Mouse (Mus musculus) CH12.LX (cell line): ENCODE measurements at regions not wholly inside any gene's neighbourhood (a gene's known extent, or its start where the extent isn't known, plus 50 kb on each side); places are given as distances from the start of the nearest gene placed in this dataset.
A peak's percentile ranks its signal among the peaks of the same experiment; 100 is the strongest.

Source experiments
- DNase-seq: peaks from one replicate; pipeline ENCODE4 v3.0.0-alpha.2; 2013; ENCODE audit errors: extremely low read depth
- H3K27ac ChIP-seq: 2 replicates; pipeline ENCODE4 v1.5.1; 2012; ENCODE audit warnings: low read depth, mild to moderate bottlenecking, control low read depth, moderate library complexity; ENCODE audit not compliant: insufficient read depth
- H3K27me3 ChIP-seq: replicated peaks from 2 replicates; pipeline ENCODE3; 2012; ENCODE audit warnings: inconsistent platforms
- H3K36me3 ChIP-seq, 2 experiments: replicated peaks in 1 of 2; 2 replicates each; pipeline versions ENCODE3 to v1.6.1; 2012; ENCODE audit warnings: inconsistent platforms in 1 of 2, low read length in 1 of 2, mild to moderate bottlenecking in 1 of 2, mixed read lengths in 1 of 2, moderate library complexity in 1 of 2; ENCODE audit not compliant: control insufficient read depth in 1 of 2, insufficient read depth in 1 of 2
- H3K4me1 ChIP-seq, 2 experiments: 2 replicates each; pipeline ENCODE4 v1.6.1; 2012; ENCODE audit warnings: inconsistent platforms in 1 of 2, moderate library complexity in 1 of 2; ENCODE audit not compliant: insufficient read depth in 2 of 2, control insufficient read depth in 1 of 2
- H3K4me2 ChIP-seq: 2 replicates; pipeline ENCODE4 v1.6.1; 2012; ENCODE audit warnings: low read depth, mild to moderate bottlenecking, control low read depth; ENCODE audit not compliant: poor library complexity, insufficient read depth, severe bottlenecking
- H3K4me3 ChIP-seq, 3 experiments: fragments of 150-350 bp in 1 of 3; sonication (generic) in 1 of 3; replicated peaks in 1 of 3; 2 replicates each; pipeline versions ENCODE3 to v1.5.1; 2011 to 2012; ENCODE audit warnings: low read depth in 2 of 3, low read length in 2 of 3, mild to moderate bottlenecking in 2 of 3, moderate library complexity in 2 of 3, control low read depth in 1 of 3, improper control_type of control experiment in 1 of 3, inconsistent platforms in 1 of 3, mixed read lengths in 1 of 3; ENCODE audit not compliant: poor library complexity in 1 of 3
- H3K79me2 ChIP-seq: replicated peaks from 2 replicates; pipeline ENCODE4 v1.6.1; 2012; ENCODE audit warnings: mild to moderate bottlenecking, moderate library complexity; ENCODE audit not compliant: control insufficient read depth, poor library complexity, insufficient read depth, severe bottlenecking; ENCODE audit errors: extremely low read depth
- H3K9ac ChIP-seq: 2 replicates; pipeline ENCODE4 v1.6.1; 2012; ENCODE audit warnings: low read depth, mild to moderate bottlenecking, control low read depth, moderate library complexity; ENCODE audit not compliant: insufficient read depth
- H3K9me3 ChIP-seq: replicated peaks from 2 replicates; pipeline ENCODE3; 2012; ENCODE audit warnings: low read length, inconsistent platforms, mixed read lengths
- CTCF ChIP-seq, 2 experiments: IDR thresholded peaks in 1 of 2; conservative IDR thresholded peaks in 1 of 2; 2 replicates each; pipeline ENCODE4 v1.5.1; 2011 to 2012; ENCODE audit warnings: low read depth in 2 of 2, low read length in 2 of 2, improper control_type of control experiment in 1 of 2, inconsistent platforms in 1 of 2, mild to moderate bottlenecking in 1 of 2, moderate library complexity in 1 of 2
- E2F4 ChIP-seq: IDR thresholded peaks from 2 replicates; pipeline ENCODE4 v1.6.1; 2011; ENCODE audit warnings: low read depth, low read length, improper control_type of control experiment; ENCODE audit not compliant: insufficient replicate concordance
- ELF1 ChIP-seq: IDR thresholded peaks from 2 replicates; pipeline ENCODE4 v1.6.1; 2014; ENCODE audit warnings: low read depth, mild to moderate bottlenecking, inconsistent platforms, low read length, improper control_type of control experiment
- EP300 ChIP-seq: IDR thresholded peaks from 2 replicates; pipeline ENCODE4 v1.6.1; 2011; ENCODE audit warnings: low read length, improper control_type of control experiment
- JUN ChIP-seq: IDR thresholded peaks from 2 replicates; pipeline ENCODE4 v1.6.1; 2011; ENCODE audit warnings: low read depth, mild to moderate bottlenecking, low read length, improper control_type of control experiment, moderate library complexity; ENCODE audit not compliant: insufficient read depth
- JUND ChIP-seq: conservative IDR thresholded peaks from 2 replicates; pipeline ENCODE4 v1.6.1; 2011; ENCODE audit warnings: low read depth, low read length, improper control_type of control experiment
- MEF2A ChIP-seq: IDR thresholded peaks from 2 replicates; pipeline ENCODE4 v1.6.1; 2014; ENCODE audit warnings: low read depth, mild to moderate bottlenecking, inconsistent platforms, low read length, improper control_type of control experiment, borderline replicate concordance
- MXI1 ChIP-seq: IDR thresholded peaks from 2 replicates; pipeline ENCODE4 v1.6.1; 2011; ENCODE audit warnings: mild to moderate bottlenecking, low read depth, low read length, improper control_type of control experiment
- RAD21 ChIP-seq: IDR thresholded peaks from 2 replicates; pipeline ENCODE4 v1.6.1; 2011; ENCODE audit warnings: low read depth, mild to moderate bottlenecking, low read length, improper control_type of control experiment, moderate library complexity
- SMC3 ChIP-seq: IDR thresholded peaks from 2 replicates; pipeline ENCODE4 v1.6.1; 2011; ENCODE audit warnings: low read depth, low read length, improper control_type of control experiment
- TBP ChIP-seq: conservative IDR thresholded peaks from 2 replicates; pipeline ENCODE4 v1.6.1; 2011; ENCODE audit warnings: low read depth, low read length, improper control_type of control experiment
- TCF12 ChIP-seq: IDR thresholded peaks from 2 replicates; pipeline ENCODE4 v1.6.1; 2014; ENCODE audit warnings: low read depth, mild to moderate bottlenecking, inconsistent platforms, low read length, improper control_type of control experiment
- ZC3H11A ChIP-seq: IDR thresholded peaks from 2 replicates; pipeline ENCODE4 v1.6.1; 2012; ENCODE audit warnings: low read depth, mild to moderate bottlenecking, inconsistent platforms, low read length, improper control_type of control experiment
- dilution Hi-C: fragments of 300-500 bp; cut with MboI; formaldehyde crosslinking; loops from 2 replicates; pipeline ENCODE4 v1.14.3; 2020; ENCODE audit warnings: low sequenced_read_pairs; ENCODE audit not compliant: extremely low pct_unique_long_range_greater_than_20kb, extremely low pct_ligation_motif_present
- in situ Hi-C: fragments of 300-500 bp; cut with MboI; formaldehyde crosslinking; loops from 3 replicates; pipeline ENCODE4 v1.14.3; 2019; ENCODE audit warnings: low sequenced_read_pairs, low pct_ligation_motif_present, low pct_unique_long_range_greater_than_20kb, mixed read lengths

- in situ Hi-C loops, result no loop called here
Observed at GRCm38 (mm10) chr9:104448577-104449165, 98.4 kb upstream of the Cpne4 start.

DNA sequence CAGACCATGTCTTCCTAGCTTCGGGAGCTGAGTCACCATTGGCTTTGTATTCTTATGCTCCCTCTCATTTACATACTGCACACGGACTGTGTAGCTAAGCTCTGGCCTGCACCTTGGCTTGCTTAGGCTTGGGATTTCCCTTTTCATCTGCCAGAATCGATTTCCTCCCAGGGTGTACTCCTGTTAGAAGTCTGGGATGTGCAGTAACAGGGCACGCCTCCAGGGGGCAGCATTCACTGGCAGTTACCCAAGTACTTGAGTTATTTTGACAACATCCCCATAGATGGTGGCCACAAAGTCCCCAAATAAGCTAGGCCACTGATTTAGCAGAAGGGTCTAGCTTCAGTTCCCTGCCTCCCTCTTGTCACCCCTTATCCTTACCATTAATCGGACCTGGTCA, 102.2 kb upstream of the Cpne4 start:
- Histone ChIP-seq H3K9ac (no peak overlapping the region), H3K27ac (no peak overlapping the region), H3K79me2 (no peaks in the 10 kb centered on the region), H3K4me3 (no peak overlapping the region), H3K4me1 (peaks cover 0 to 6% of the 10 kb centered on the region in 2 experiments; a peak in 2 of 4 replicates), H3K36me3 (no peaks in the 10 kb centered on the region), H3K4me2 (peak overlapping the region; percentile 10; the same call in 1 of the 2 replicates), H3K27me3 (peaks cover 68% of the 10 kb centered on the region), H3K9me3 (peaks cover 7% of the 10 kb centered on the region)
- in situ Hi-C loops, result no loop called here
- TF ChIP-seq E2F4, result no peak
- no peak for TF ChIP-seq EP300
- no peak for TF ChIP-seq TBP
- TF ChIP-seq RAD21, result peak; percentile 65
- no peak for TF ChIP-seq ZC3H11A
- TF ChIP-seq JUND, result no peak
- peak; percentile 55 for TF ChIP-seq SMC3
- peak; percentile 84 to 92 for TF ChIP-seq CTCF (conservative IDR thresholded peaks at IDR 0.05 in 1 of 2, IDR thresholded peaks at IDR 0.05 in 1 of 2; ENCODE audit: low read depth in 2 of 2, low read length in 2 of 2)
- dilution Hi-C loops, result no loop called here
- peak; percentile 62 for DNase-seq

More at GRCm38 (mm10) chr9:104448577-104449165, 98.4 kb upstream of the Cpne4 start:
- no peak for DNase-seq
- Histone ChIP-seq H3K79me2 (no peaks in the 10 kb centered on the region), H3K36me3 (no peaks in the 10 kb centered on the region), H3K4me3 (no peak overlapping the region), H3K4me2 (no peak overlapping the region), H3K27me3 (peaks cover 66% of the 10 kb centered on the region)
- no peak for TF ChIP-seq MEF2A
- no peak for TF ChIP-seq TCF12
- no peak for TF ChIP-seq E2F4
- TF ChIP-seq ELF1, result no peak
- TF ChIP-seq, all 38 proteins: peak for 0
- H3K27ac ChIP-seq, result no peak overlapping the region
- H3K4me1 ChIP-seq, result peaks cover 0 to 6% of the 10 kb centered on the region in 2 experiments; a peak in 2 of 4 replicates
- dilution Hi-C loops, result no loop called here
- H3K9me3 ChIP-seq, result peaks cover 3% of the 10 kb centered on the region
- no peak overlapping the region for H3K9ac ChIP-seq

GRCm38 (mm10) chr9:104443236-104443635, 103.8 kb upstream of the Cpne4 start:
- dilution Hi-C loops (no loop called here), in situ Hi-C loops (no loop called here)
- H3K36me3 ChIP-seq, result no peaks in the 10 kb centered on the region
- H3K9me3 ChIP-seq, result peaks cover 7% of the 10 kb centered on the region
- H3K79me2 ChIP-seq, result no peaks in the 10 kb centered on the region
- peaks cover 0 to 6% of the 10 kb centered on the region in 2 experiments; a peak in 2 of 4 replicates for H3K4me1 ChIP-seq
- no peak overlapping the region for H3K4me2 ChIP-seq
- TF ChIP-seq JUN, result no peak
- TF ChIP-seq MXI1, result no peak
- H3K9ac ChIP-seq, result no peak overlapping the region
- H3K4me3 ChIP-seq, result no peak overlapping the region
- H3K27ac ChIP-seq, result no peak overlapping the region
- DNase-seq, result no peak
- peaks cover 61% of the 10 kb centered on the region for H3K27me3 ChIP-seq
